Mouse (Mus musculus): ENCODE measurements around the gene Neu3. TPM values are rescaled to one million over a fixed set of nuclear protein-coding genes. Genes with fewer than 3 reads are reported as not detected.

Neu3 gene
- total and polyA plus RNA-seq, 2 experiments: 0.46 to 0.69 TPM

GRCm38 (mm10) chr7:99854311-99854710 lies 26.1 kb upstream of the Neu3 start:
- Histone ChIP-seq H3K36me3 (ENCODE audit: control insufficient read depth, insufficient read depth, low read length) (peaks cover 6% of the 10 kb centered on the region), H3K79me2 (ENCODE audit: control insufficient read depth, insufficient read depth, low read length) (peaks cover 44% of the 10 kb centered on the region; the same call in 1 of the 2 replicates), H3K4me3 (ENCODE audit: insufficient read depth, low read depth, low read length) (no peak overlapping the region), H3K27ac (replicated peaks; ENCODE audit: insufficient read depth, low read depth, low read length) (no peak overlapping the region), H3K4me1 (ENCODE audit: control insufficient read depth, insufficient read depth, low read length) (peaks cover 15% of the 10 kb centered on the region), H3K9ac (ENCODE audit: low read depth, low read length) (no peak overlapping the region), H3K27me3 (ENCODE audit: control insufficient read depth, insufficient read depth, low read length) (no peaks in the 10 kb centered on the region)
- TF ChIP-seq CTCF (IDR thresholded peaks at IDR 0.05; ENCODE audit: low read depth, low read length) (no peak), POLR2A (IDR thresholded peaks at IDR 0.05; ENCODE audit: extremely low read depth, insufficient read depth, low read length) (no peak)
- 75% methylated on average over 4 of the region's 4 CpGs for WGBS
- DNase-seq (ENCODE audit: extremely low read depth, low read depth, low spot score): peak; percentile 32

DNA sequence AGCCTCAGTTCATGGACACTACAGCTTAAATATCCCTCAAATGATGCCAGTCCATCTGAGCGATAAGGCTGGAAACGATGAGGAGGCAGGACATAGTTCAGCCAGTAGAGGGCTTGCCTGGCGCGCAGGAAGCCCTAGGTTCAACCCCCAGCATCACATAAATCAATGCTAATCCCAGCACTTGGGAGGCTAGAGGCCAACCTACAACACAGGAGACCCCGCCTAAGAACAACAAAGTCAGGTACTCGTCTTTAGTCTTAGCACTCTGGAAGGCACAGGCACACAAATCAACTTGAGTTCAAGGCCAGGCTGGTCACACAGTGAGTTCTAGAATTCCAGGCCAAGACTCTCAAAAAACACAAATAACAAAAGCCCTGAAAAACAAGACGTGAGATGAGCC lies 25.1 kb upstream of the Neu3 start:
- peaks cover 15% of the 10 kb centered on the region for H3K4me1 ChIP-seq (ENCODE audit: control insufficient read depth, insufficient read depth, low read length)
- H3K36me3 ChIP-seq (ENCODE audit: control insufficient read depth, insufficient read depth, low read length): peaks cover 13% of the 10 kb centered on the region
- H3K79me2 ChIP-seq (ENCODE audit: control insufficient read depth, insufficient read depth, low read length): peaks cover 44% of the 10 kb centered on the region; the same call in 1 of the 2 replicates
- H3K4me3 ChIP-seq (ENCODE audit: insufficient read depth, low read depth, low read length): no peak overlapping the region
- H3K27me3 ChIP-seq (ENCODE audit: control insufficient read depth, insufficient read depth, low read length): no peaks in the 10 kb centered on the region
- no peak overlapping the region for H3K27ac ChIP-seq (replicated peaks; ENCODE audit: insufficient read depth, low read depth, low read length)
- no peak for DNase-seq (ENCODE audit: extremely low read depth, low read depth, low spot score)
- WGBS: 55% methylated on average over 7 of the region's 7 CpGs
- H3K9ac ChIP-seq (ENCODE audit: low read depth, low read length): no peak overlapping the region
- TF ChIP-seq POLR2A (IDR thresholded peaks at IDR 0.05; ENCODE audit: extremely low read depth, insufficient read depth, low read length) (no peak), CTCF (IDR thresholded peaks at IDR 0.05; ENCODE audit: low read depth, low read length) (peak; percentile 63)

GRCm38 (mm10) chr7:99851618-99852017 lies 23.4 kb upstream of the Neu3 start:
- H3K36me3 ChIP-seq (ENCODE audit: control insufficient read depth, insufficient read depth, low read length): peaks cover 24% of the 10 kb centered on the region
- H3K4me1 ChIP-seq (ENCODE audit: control insufficient read depth, insufficient read depth, low read length): peaks cover 12% of the 10 kb centered on the region
- WGBS: 76% methylated on average over 6 of the region's 6 CpGs

GRCm38 (mm10) chr7:99851121-99851520 lies 22.9 kb upstream of the Neu3 start:
- WGBS: 73% methylated on average over 1 of the region's 1 CpGs
- peaks cover 35% of the 10 kb centered on the region; the same call in 1 of the 2 replicates for H3K79me2 ChIP-seq (ENCODE audit: control insufficient read depth, insufficient read depth, low read length)
- H3K9ac ChIP-seq (ENCODE audit: low read depth, low read length): no peak overlapping the region
- TF ChIP-seq POLR2A (IDR thresholded peaks at IDR 0.05; ENCODE audit: extremely low read depth, insufficient read depth, low read length) (no peak), CTCF (IDR thresholded peaks at IDR 0.05; ENCODE audit: low read depth, low read length) (no peak)
- no peak overlapping the region for H3K4me3 ChIP-seq (ENCODE audit: insufficient read depth, low read depth, low read length)
- H3K27me3 ChIP-seq (ENCODE audit: control insufficient read depth, insufficient read depth, low read length): no peaks in the 10 kb centered on the region
- H3K4me1 ChIP-seq (ENCODE audit: control insufficient read depth, insufficient read depth, low read length): peaks cover 7% of the 10 kb centered on the region
- DNase-seq (ENCODE audit: extremely low read depth, low read depth, low spot score): no peak
- H3K27ac ChIP-seq (replicated peaks; ENCODE audit: insufficient read depth, low read depth, low read length): no peak overlapping the region
- H3K36me3 ChIP-seq (ENCODE audit: control insufficient read depth, insufficient read depth, low read length): peaks cover 28% of the 10 kb centered on the region

More at GRCm38 (mm10) chr7:99851618-99852017, 23.4 kb upstream of the Neu3 start:
- Histone ChIP-seq H3K4me3 (ENCODE audit: insufficient read depth, low read depth, low read length) (no peak overlapping the region), H3K9ac (ENCODE audit: low read depth, low read length) (no peak overlapping the region), H3K79me2 (ENCODE audit: control insufficient read depth, insufficient read depth, low read length) (peaks cover 40% of the 10 kb centered on the region; the same call in 1 of the 2 replicates), H3K27ac (replicated peaks; ENCODE audit: insufficient read depth, low read depth, low read length) (no peak overlapping the region), H3K27me3 (ENCODE audit: control insufficient read depth, insufficient read depth, low read length) (no peaks in the 10 kb centered on the region)
- no peak for TF ChIP-seq CTCF (IDR thresholded peaks at IDR 0.05; ENCODE audit: low read depth, low read length)
- TF ChIP-seq POLR2A (IDR thresholded peaks at IDR 0.05; ENCODE audit: extremely low read depth, insufficient read depth, low read length): no peak
- no peak for DNase-seq (ENCODE audit: extremely low read depth, low read depth, low spot score)

DNA sequence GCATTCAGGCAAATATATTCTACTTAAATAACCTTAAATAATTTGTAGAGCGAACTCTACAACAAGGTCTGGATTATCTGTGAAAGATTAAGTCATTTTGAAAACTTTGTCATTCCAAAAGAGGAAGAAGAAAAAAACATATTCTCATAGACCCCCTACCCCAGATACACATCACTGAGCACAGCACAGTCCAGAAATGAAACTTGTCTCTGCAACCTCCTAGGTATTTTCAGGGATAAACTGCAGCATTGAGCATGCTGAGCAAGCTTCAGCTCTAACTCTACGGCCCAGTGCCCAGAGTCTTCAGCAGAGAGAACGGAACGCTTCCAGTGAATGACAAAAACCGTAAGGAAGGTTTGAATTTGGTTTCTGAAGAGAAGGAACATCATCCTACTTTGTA lies 22.3 kb upstream of the Neu3 start:
- WGBS: 93% methylated on average over 5 of the region's 5 CpGs

DNA sequence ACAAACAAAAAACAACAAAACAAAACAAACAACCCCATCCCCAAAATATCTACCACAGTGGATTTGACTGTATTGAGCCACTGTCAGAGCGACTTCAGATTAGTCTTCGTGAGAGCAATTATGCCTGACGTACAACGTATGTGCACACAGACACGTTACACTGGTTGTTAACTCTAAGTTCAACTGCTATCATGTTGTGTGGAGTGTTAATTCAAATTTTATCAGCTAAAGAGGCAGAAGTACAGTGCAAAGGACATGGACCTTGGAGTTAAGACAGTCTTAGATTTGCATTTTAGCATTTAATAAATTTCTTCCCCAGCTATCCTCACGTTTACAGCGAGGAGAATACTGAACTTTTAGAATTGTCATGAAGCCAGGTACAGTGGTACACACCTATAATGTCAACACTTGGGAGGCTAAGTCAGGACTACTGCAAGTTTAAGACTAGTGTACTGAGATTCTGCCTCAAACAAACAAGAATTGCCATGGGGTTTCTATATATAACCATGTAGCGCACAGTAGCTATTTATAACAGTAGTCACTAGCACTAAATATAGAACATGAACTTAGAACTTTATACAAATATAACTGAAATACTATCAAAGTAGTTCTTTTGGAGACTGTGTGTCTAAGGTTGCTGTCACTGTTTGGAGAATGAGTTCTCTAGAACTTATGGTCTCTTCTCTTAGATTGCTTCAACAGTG lies 17.5 kb upstream of the Neu3 start:
- Histone ChIP-seq H3K27ac (replicated peaks; ENCODE audit: insufficient read depth, low read depth, low read length) (no peak overlapping the region), H3K79me2 (ENCODE audit: control insufficient read depth, insufficient read depth, low read length) (peaks cover 6% of the 10 kb centered on the region; the same call in 1 of the 2 replicates), H3K27me3 (ENCODE audit: control insufficient read depth, insufficient read depth, low read length) (no peaks in the 10 kb centered on the region), H3K4me3 (ENCODE audit: insufficient read depth, low read depth, low read length) (no peak overlapping the region), H3K4me1 (ENCODE audit: control insufficient read depth, insufficient read depth, low read length) (peaks cover 2% of the 10 kb centered on the region; the same call in 1 of the 2 replicates), H3K36me3 (ENCODE audit: control insufficient read depth, insufficient read depth, low read length) (peaks cover 58% of the 10 kb centered on the region), H3K9ac (ENCODE audit: low read depth, low read length) (no peak overlapping the region)
- no peak for TF ChIP-seq POLR2A (IDR thresholded peaks at IDR 0.05; ENCODE audit: extremely low read depth, insufficient read depth, low read length)
- no peak for TF ChIP-seq CTCF (IDR thresholded peaks at IDR 0.05; ENCODE audit: low read depth, low read length)
- 87% methylated on average over 8 of the region's 8 CpGs for WGBS
- DNase-seq (ENCODE audit: extremely low read depth, low read depth, low spot score): no peak

More for the DNA sequence above, 22.3 kb upstream of the Neu3 start:
- no peak overlapping the region for H3K4me3 ChIP-seq (ENCODE audit: insufficient read depth, low read depth, low read length)
- TF ChIP-seq POLR2A (IDR thresholded peaks at IDR 0.05; ENCODE audit: extremely low read depth, insufficient read depth, low read length): no peak
- TF ChIP-seq CTCF (IDR thresholded peaks at IDR 0.05; ENCODE audit: low read depth, low read length): no peak
- H3K9ac ChIP-seq (ENCODE audit: low read depth, low read length): no peak overlapping the region
- DNase-seq (ENCODE audit: extremely low read depth, low read depth, low spot score): no peak
- peaks cover 32% of the 10 kb centered on the region for H3K36me3 ChIP-seq (ENCODE audit: control insufficient read depth, insufficient read depth, low read length)
- H3K79me2 ChIP-seq (ENCODE audit: control insufficient read depth, insufficient read depth, low read length): peaks cover 35% of the 10 kb centered on the region; the same call in 1 of the 2 replicates
- peaks cover 7% of the 10 kb centered on the region for H3K4me1 ChIP-seq (ENCODE audit: control insufficient read depth, insufficient read depth, low read length)
- H3K27ac ChIP-seq (replicated peaks; ENCODE audit: insufficient read depth, low read depth, low read length): no peak overlapping the region
- no peaks in the 10 kb centered on the region for H3K27me3 ChIP-seq (ENCODE audit: control insufficient read depth, insufficient read depth, low read length)

Data from liver, adult 2 months (tissue).